Mouse (Mus musculus): ENCODE results near the gene Lrrc8b.

Lrrc8b gene

DNA sequence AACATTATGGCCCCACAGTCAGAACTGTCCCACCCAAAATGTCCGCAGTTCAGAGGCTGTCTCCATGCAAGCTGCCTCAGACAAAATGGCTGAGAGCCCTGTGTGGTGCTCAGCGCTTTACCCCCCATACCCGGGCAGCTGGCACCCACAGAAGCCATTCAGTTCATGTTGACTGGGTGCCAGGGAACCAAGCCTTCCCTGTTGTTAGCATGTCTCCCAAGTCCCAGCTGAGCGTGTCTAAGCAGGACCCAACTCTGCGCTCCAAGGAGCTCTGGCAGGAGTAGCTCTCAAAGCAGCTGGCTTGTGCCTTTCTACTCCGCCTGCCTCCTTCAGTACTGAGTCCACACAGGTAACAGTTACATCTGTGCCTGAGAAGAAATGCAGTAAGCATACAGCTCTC lies 68.7 kb downstream of the Lrrc8b start:
- DNase-seq (ENCODE audit: low read depth) = no peak

GRCm38 (mm10) chr5:105484891-105485290 lies 69.3 kb downstream of the Lrrc8b start:
- no peak for DNase-seq (ENCODE audit: low read depth)

GRCm38 (mm10) chr5:105490211-105490610 lies 74.6 kb downstream of the Lrrc8b start:
- no peak for DNase-seq (ENCODE audit: low read depth)

GRCm38 (mm10) chr5:105491389-105491788 lies 75.8 kb downstream of the Lrrc8b start:
- DNase-seq (ENCODE audit: low read depth) = peak; percentile 51

DNA sequence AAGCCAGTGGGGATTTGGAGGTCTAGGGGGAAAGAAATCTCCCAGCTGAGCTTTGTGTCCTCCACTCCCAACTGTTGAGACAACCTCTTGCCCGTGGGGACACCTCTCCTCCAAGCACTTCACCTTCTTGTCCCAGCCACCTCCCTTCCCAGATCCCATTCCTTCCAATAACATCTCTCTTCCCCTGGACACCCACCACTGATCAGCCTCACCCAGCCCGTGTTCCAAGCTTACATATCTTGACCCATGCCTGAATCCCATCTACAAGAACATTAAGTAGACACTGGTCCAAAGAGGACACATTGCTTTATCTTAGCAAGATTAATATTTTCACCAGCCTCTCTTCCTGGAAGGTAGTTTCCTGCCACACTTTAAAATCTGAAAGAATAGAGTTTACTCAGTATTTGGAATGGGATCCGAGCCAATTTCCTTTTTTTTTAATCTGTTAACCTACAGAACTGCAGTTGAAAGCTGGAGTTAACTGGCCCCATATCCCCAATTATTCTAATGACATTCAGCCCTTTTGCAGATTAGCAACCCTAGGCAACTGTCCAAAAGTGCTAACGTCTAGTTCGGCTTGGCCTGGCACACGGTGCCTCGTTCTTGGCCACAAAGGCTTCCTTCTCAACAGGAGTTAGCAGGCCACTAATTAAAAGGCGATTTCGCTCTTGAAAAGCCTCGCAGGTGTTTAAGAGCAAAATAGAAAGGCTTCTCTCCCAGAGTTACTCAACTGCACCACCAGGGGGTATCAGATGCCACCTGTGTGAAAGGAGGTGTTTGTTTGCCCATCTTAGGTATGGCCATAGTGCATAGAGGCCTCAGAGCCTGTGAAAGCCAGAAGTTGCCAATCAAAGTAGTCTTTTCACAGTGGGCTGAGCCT lies 77.0 kb downstream of the Lrrc8b start:
- DNase-seq (ENCODE audit: low read depth) = peak; percentile 82

- DNase-seq (ENCODE audit: low read depth) = no peak
Measured at GRCm38 (mm10) chr5:105493377-105493776, 77.8 kb downstream of the Lrrc8b start.

DNA sequence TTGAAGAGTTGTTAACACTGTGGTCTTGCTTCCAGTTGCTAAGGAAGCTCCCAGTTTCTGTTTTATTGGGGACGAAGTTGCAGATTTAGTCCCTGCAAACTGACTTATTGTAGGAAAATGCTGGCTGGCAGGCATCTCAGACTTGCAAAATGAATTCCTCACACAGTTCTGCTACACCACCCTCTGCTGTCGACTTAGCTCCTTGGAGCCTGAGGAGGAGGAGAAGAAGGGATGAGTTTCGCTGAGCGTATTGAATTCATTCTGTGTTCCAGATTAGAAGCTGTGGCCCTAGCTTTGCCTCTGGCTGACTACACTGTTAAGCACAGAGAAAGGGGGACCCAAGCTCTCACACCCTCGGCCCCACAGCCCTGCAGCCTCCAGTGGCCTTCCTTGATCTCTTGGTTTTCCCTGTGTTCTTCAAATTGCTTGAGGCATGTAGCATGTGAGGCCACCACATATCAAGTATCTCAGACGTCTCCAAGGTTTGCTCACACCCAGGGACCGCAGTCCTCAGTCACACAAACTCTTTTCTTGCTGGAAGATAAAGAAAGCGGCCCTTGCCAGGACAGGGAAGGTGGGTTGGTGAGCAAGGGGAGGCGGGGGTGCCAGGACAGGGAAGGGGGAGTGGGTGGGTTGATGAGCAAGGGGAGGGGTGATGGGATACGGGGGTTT lies 78.8 kb downstream of the Lrrc8b start:
- DNase-seq (ENCODE audit: low read depth) = peak; percentile 30

GRCm38 (mm10) chr5:105494918-105495901 lies 79.6 kb downstream of the Lrrc8b start:
- peak; percentile 95 for DNase-seq (ENCODE audit: low read depth)

DNA sequence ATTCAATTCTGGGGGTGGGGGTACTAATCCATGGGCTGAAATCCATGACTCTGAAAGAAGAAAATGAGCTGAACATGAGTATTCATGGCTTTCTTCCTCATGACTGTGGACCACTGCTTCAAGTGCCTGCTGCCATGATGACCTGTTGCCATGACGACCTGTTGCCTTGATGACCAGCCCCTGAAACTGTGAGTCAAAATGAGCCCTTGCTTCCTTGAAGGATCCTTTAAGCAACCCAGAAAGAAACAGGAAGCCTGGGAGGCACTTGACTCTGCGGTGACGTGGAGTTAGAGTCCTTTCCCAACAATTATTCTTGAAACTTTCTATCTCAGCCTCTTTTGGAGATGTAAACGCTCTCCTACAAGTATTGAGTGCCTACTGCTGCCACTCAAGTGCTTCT lies 80.6 kb downstream of the Lrrc8b start:
- peak; percentile 37 for DNase-seq (ENCODE audit: low read depth)

DNA sequence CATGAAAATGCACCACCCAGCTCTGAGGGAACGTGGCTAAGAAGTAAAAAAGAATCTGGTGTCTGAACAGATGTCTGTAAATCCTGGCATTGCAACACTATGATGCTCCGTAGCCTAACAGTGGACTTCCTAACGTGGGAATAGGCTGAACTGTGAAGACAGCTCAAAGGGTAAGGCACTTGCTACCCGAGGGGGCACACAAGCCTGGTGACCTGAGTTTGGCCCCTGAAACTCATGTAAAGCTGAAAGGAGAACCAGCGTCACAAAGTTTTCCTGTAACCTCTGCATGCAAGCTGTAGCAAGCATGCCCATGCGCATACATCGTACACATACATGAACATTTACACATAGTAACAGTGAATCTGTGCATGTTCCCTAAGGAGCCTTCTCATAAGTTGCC lies 81.0 kb downstream of the Lrrc8b start:
- no peak for DNase-seq (ENCODE audit: low read depth)

- DNase-seq (ENCODE audit: low read depth) = no peak
Measured at GRCm38 (mm10) chr5:105498429-105499000, 82.9 kb downstream of the Lrrc8b start.

DNA sequence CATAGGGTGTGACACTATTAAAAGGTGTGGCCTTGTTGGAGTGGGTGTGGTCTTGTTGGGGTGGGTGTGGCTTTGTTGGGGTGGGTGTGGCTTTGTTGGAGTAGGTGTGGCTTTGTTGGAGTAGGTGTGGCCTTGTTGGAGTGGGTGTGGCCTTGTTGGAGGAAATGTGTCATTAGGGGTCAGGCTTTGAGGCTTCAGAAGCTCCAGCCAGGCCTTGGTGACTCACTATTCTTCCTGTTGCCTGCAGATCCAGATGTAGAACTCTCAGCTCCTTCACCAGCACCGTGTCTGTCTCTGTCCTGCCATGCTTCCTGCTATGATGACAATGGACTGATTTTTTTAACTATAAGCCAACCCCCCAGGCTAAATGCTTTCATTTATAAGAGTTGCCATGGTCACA lies 83.8 kb downstream of the Lrrc8b start:
- peak; percentile 32 for DNase-seq (ENCODE audit: low read depth)

DNA sequence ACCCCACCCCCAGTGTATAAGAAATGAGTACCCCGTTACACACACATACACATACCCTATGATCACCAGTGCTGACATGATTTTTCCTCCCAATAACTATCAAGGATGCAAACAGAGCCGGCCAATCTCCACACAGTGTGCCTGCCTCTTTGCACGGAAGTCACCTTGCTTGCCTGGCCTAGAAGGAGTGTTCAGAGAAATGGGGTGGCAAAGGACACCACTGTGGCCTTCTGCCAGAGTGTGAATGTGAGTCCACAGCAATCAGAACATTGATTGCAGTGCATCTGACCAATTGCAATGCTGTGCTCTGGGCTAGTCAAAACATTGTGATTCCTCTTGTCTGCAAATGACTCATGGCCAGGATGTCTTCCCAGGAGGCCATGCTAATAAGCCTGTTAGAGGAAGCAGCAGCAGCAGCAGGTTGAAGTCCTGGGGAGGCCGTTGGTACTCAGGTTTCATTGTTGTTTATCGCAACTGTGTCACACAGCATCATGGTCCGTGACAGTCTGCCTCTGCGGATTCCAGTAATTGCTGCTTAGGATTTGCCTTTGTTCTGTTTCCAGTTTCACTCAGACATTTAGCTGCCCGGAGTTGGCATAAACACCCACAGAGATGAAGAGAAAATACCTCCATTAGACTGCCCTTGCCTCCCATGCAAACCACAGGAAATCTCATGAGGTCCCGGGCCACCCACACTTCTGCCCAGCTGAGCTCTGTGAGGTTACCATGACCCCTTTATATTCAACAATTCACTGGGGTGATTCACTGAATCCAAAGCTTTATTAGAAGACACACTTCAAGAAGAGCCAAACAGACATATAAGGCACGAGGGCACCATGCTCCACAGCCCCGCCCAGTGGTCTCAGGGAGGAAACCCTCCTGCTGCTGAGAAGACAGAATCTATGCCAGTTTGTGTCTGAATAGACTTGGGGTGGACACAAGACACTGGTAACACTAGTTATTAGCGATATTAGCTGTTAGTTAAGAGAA lies 84.9 kb downstream of the Lrrc8b start:
- DNase-seq (ENCODE audit: low read depth) = peak; percentile 59

GRCm38 (mm10) chr5:105501136-105501535 lies 85.6 kb downstream of the Lrrc8b start:
- DNase-seq (ENCODE audit: low read depth) = no peak

GRCm38 (mm10) chr5:105508813-105509212 lies 93.2 kb downstream of the Lrrc8b start:
- DNase-seq (ENCODE audit: low read depth) = no peak

DNA sequence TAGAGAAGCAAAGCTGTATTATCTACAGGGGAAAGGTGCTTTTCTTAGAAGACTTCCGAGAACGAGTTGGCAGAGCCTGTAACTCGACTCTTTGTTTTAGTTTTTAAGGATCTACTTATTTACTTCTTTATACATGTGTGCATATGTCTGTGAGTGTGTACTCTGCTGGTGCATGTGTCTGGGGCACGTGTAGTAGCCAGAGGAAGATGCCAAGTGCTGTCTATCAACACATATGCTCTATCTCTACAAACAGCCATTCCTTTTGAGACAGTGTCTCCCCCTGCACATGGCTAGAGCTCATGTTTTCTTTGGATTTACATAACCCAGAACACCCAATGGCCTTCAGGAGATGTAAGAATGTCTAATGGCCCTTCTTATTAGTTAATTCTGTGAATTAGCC lies 96.7 kb downstream of the Lrrc8b start:
- no peak for DNase-seq (ENCODE audit: low read depth)

DNA sequence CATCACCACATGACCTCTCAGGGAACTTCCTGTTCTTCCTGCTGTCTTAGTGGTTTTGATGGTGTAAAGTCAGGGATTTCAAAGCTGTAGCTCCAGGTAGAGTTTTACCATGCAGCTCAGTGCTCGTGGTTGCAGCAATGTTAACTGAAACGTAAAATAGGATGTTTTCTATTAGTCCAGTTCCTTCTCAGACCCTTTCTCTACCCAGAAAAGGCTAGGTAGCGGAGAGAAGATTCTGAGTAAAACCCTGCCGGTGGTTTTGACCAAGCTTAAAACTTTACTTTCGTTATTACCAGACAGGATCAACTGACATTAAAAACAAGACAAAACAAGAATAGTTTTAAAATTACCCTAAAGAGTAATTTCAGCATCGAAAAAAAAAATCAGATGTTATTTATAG lies 100.0 kb downstream of the Lrrc8b start:
- no peak for DNase-seq (ENCODE audit: low read depth)

DNA sequence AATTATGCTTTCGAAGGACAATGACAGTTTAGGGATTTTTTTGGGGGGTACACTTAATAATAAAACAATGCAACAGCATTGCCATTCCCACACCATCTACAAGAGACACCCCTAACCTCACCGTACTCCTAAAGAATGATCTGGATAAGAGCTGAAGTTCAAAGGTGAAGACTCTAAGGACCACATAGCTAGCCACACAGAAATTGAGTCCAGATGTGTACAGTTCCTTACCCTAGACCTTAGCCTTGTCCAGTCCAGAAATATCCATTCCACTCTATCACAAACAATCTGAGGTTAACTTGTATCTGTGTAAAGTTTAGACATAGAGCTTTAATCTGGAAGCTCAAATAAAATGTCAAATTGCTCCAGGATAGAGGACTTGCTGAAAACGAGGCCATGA lies 100.7 kb downstream of the Lrrc8b start:
- no peak for DNase-seq (ENCODE audit: low read depth)

GRCm38 (mm10) chr5:105517992-105518625 lies 102.5 kb downstream of the Lrrc8b start:
- DNase-seq (ENCODE audit: low read depth) = no peak

- peak; percentile 88 for DNase-seq (ENCODE audit: low read depth)
Measured at GRCm38 (mm10) chr5:105518626-105519095, 103.1 kb downstream of the Lrrc8b start.

Measured in naive thymus-derived CD4-positive, alpha-beta T cell, adult 2 months (primary cell).